Mouse (Mus musculus): ENCODE measurements around the gene Stox2. TPM values are rescaled to one million over a fixed set of nuclear protein-coding genes. Genes with fewer than 3 reads are reported as not detected.

The Stox2 gene
- polyA plus RNA-seq, 1 experiment: not detected

GRCm38 (mm10) chr8:47260751-47261474 is 185.2 kb downstream of the Stox2 start:
- TF ChIP-seq GATA1 (IDR thresholded peaks at IDR 0.05; ENCODE audit: low read length): no peak

- no peak for TF ChIP-seq GATA1 (IDR thresholded peaks at IDR 0.05; ENCODE audit: low read length)
These were observed 195.3 kb downstream of the Stox2 start for GRCm38 (mm10) chr8:47250832-47251231.

- TF ChIP-seq GATA1 (IDR thresholded peaks at IDR 0.05; ENCODE audit: low read length): no peak
These were observed 201.0 kb downstream of the Stox2 start for GRCm38 (mm10) chr8:47245116-47245515.

- no peak for TF ChIP-seq GATA1 (IDR thresholded peaks at IDR 0.05; ENCODE audit: low read length)
These were observed 202.0 kb downstream of the Stox2 start for GRCm38 (mm10) chr8:47244202-47244601.

GRCm38 (mm10) chr8:47243631-47244030 is 202.5 kb downstream of the Stox2 start:
- TF ChIP-seq GATA1 (IDR thresholded peaks at IDR 0.05; ENCODE audit: low read length): no peak

GRCm38 (mm10) chr8:47243016-47243630 is 203.0 kb downstream of the Stox2 start:
- TF ChIP-seq GATA1 (IDR thresholded peaks at IDR 0.05; ENCODE audit: low read length): no peak

- TF ChIP-seq GATA1 (IDR thresholded peaks at IDR 0.05; ENCODE audit: low read length): no peak
These were observed 203.8 kb downstream of the Stox2 start for GRCm38 (mm10) chr8:47242207-47243004.

- no peak for TF ChIP-seq GATA1 (IDR thresholded peaks at IDR 0.05; ENCODE audit: low read length)
These were observed 204.6 kb downstream of the Stox2 start for GRCm38 (mm10) chr8:47241421-47242078.

GRCm38 (mm10) chr8:47240871-47241270 is 205.3 kb downstream of the Stox2 start:
- no peak for TF ChIP-seq GATA1 (IDR thresholded peaks at IDR 0.05; ENCODE audit: low read length)

GRCm38 (mm10) chr8:47240266-47240665 is 205.9 kb downstream of the Stox2 start:
- no peak for TF ChIP-seq GATA1 (IDR thresholded peaks at IDR 0.05; ENCODE audit: low read length)

GRCm38 (mm10) chr8:47232081-47232480 is 214.1 kb downstream of the Stox2 start:
- TF ChIP-seq GATA1 (IDR thresholded peaks at IDR 0.05; ENCODE audit: low read length): no peak

GRCm38 (mm10) chr8:47230057-47230456 is 216.1 kb downstream of the Stox2 start:
- no peak for TF ChIP-seq GATA1 (IDR thresholded peaks at IDR 0.05; ENCODE audit: low read length)

GRCm38 (mm10) chr8:47221851-47222250 is 224.3 kb downstream of the Stox2 start:
- TF ChIP-seq GATA1 (IDR thresholded peaks at IDR 0.05; ENCODE audit: low read length): no peak

- TF ChIP-seq GATA1 (IDR thresholded peaks at IDR 0.05; ENCODE audit: low read length): no peak
These were observed 225.0 kb downstream of the Stox2 start for GRCm38 (mm10) chr8:47221191-47221590.

GRCm38 (mm10) chr8:47220390-47220789 is 225.8 kb downstream of the Stox2 start:
- TF ChIP-seq GATA1 (IDR thresholded peaks at IDR 0.05; ENCODE audit: low read length): no peak

GRCm38 (mm10) chr8:47218536-47218935 is 227.6 kb downstream of the Stox2 start:
- no peak for TF ChIP-seq GATA1 (IDR thresholded peaks at IDR 0.05; ENCODE audit: low read length)
